Mouse (Mus musculus) spleen, adult 2 months (tissue): Measurements from ENCODE around the gene Hist2h4. TPM values are rescaled to one million over a fixed set of nuclear protein-coding genes. Genes with fewer than 3 reads are reported as not detected.

Experiments
- DNase-seq, 2 experiments: peaks; one replicate each; pipeline versions ENCODE4 v3.0.0 to v3.0.0-alpha.2; 2012 to 2021; ENCODE audit warnings: low spot score in 2 of 2, low read depth in 1 of 2
- H3K27ac ChIP-seq: fragments of 200-500 bp; 2 replicates; pipeline ENCODE4 v1.5.1; 2012; ENCODE audit warnings: low read length, inconsistent platforms; ENCODE audit not compliant: insufficient read depth
- H3K27me3 ChIP-seq: fragments of 200-500 bp; 2 replicates; pipeline ENCODE4 v1.6.1; 2012; ENCODE audit warnings: mild to moderate bottlenecking, moderate library complexity, low read length, inconsistent platforms; ENCODE audit not compliant: control insufficient read depth, insufficient read depth
- H3K36me3 ChIP-seq: fragments of 200-500 bp; 2 replicates; pipeline ENCODE4 v1.6.1; 2012; ENCODE audit warnings: mild to moderate bottlenecking, low read length, inconsistent platforms; ENCODE audit not compliant: control insufficient read depth, insufficient read depth
- H3K4me1 ChIP-seq: fragments of 200-500 bp; 2 replicates; pipeline ENCODE4 v1.6.1; 2011; ENCODE audit warnings: inconsistent platforms; ENCODE audit not compliant: control insufficient read depth, insufficient read depth, insufficient read length
- H3K4me3 ChIP-seq: fragments of 200-500 bp; 2 replicates; pipeline ENCODE4 v1.5.1; 2011; ENCODE audit warnings: mild to moderate bottlenecking, inconsistent platforms; ENCODE audit not compliant: insufficient read depth, insufficient read length; ENCODE audit errors: extremely low read depth
- CTCF ChIP-seq: fragments of 200-500 bp; IDR thresholded peaks from 2 replicates; pipeline ENCODE4 v1.5.1; 2011; ENCODE audit warnings: mild to moderate bottlenecking, inconsistent platforms; ENCODE audit not compliant: insufficient read depth, insufficient read length, insufficient replicate concordance; ENCODE audit errors: extremely low read depth
- POLR2A ChIP-seq: fragments of 200-500 bp; IDR thresholded peaks from 2 replicates; pipeline ENCODE4 v1.6.1; 2011; ENCODE audit warnings: low read depth, low read length, inconsistent platforms
- WGBS: fragments of 180-500 bp; shearing (Covaris S2); methylation state at CpG from one replicate; pipeline ENCODE4 v1.1.7; 2018; 5-methylcytosine and 5-hydroxymethylcytosine counted together
- polyA plus RNA-seq: library from polyadenylated mRNA; depleted of rRNA; stranded (reverse); fragments of >200 nt; gene quantifications from 2 replicates; pipeline ENCODE4 v1.2.3, GENCODE M21; 2012; rRNA removed

Hist2h4 gene
- 9.3 and 15.4 TPM in 2 replicates for polyA plus RNA-seq

DNA sequence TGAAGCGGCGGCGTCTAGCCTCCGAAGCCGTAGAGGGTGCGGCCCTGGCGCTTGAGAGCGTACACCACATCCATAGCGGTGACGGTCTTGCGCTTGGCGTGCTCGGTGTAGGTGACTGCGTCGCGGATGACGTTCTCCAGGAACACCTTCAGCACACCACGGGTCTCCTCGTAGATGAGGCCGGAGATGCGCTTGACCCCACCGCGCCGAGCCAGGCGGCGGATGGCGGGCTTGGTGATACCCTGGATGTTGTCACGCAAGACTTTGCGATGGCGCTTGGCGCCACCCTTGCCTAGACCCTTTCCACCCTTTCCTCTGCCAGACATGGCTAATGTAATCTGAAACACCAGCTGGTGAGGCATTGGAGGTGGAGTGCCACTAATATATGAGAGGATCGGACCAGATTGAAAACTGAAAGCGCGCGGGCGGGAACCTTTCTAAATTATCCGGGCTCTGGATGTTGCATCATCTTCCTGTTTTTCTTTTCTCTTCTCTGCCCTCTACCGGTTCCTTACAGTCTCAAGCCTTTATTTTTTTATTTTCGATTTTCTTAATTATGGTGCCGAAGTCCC, at the start of gene Hist2h4:
Gene Hist2h4 (minus strand): TSS at position 333 of the 572 bp plus-strand sequence.
- no peaks in the 10 kb centered on the region for H3K27me3 ChIP-seq
- H3K36me3 ChIP-seq, result no peaks in the 10 kb centered on the region
- TF ChIP-seq CTCF (no peak), POLR2A (peak; percentile 100)
- H3K4me1 ChIP-seq, result peaks cover 6% of the 10 kb centered on the region; the same call in 1 of the 2 replicates
- DNase-seq, result peak; percentile 89 to 92
- WGBS, result 1% methylated on average over 40 of the region's 40 CpGs
- H3K4me3 ChIP-seq, result peak within 1 kb of the TSS; percentile 76
- H3K27ac ChIP-seq, result peak within 1 kb of the TSS; percentile 100

- H3K36me3 ChIP-seq, result no peaks in the 10 kb centered on the region
- TF ChIP-seq CTCF (no peak), POLR2A (no peak)
- H3K4me1 ChIP-seq, result no peaks in the 10 kb centered on the region
- no peaks in the 10 kb centered on the region for H3K27me3 ChIP-seq
- H3K4me3 ChIP-seq, result no peak overlapping the region
- H3K27ac ChIP-seq, result 0 out of 2 replicates have a peak overlapping the region, but pooled peaks have one; percentile 27
- 68% methylated on average over 8 of the region's 8 CpGs for WGBS
- DNase-seq, result no peak
Measured at GRCm38 (mm10) chr3:96312341-96313098, 49.4 kb upstream of the Hist2h4 start.

DNA sequence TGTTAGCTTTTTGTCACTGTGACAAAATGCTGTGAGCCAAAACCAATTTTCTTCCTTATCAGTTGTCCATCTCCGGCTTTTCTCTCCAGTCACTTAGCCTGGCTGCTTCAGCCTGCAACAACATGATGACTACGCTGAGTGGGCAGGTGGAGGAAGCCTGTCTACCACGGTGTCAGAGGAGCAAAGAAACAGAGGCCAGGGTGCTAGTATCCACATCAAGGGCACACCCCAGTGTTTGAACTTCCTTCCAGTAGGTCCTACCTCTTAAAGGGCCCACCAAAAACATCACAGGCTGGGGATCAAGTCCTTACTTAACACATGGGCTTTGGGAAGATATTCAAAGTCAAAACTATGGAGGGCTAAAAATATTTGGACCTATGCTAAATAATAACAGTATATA, 46.3 kb upstream of the Hist2h4 start:
- H3K36me3 ChIP-seq, result no peaks in the 10 kb centered on the region
- no peak for DNase-seq
- no peaks in the 10 kb centered on the region for H3K4me1 ChIP-seq
- H3K27ac ChIP-seq, result no peak overlapping the region
- H3K27me3 ChIP-seq, result no peaks in the 10 kb centered on the region
- no peak overlapping the region for H3K4me3 ChIP-seq
- no peak for TF ChIP-seq POLR2A
- no peak for TF ChIP-seq CTCF
- WGBS, result 46% methylated on average over 3 of the region's 3 CpGs

GRCm38 (mm10) chr3:96306506-96306905, 43.4 kb upstream of the Hist2h4 start:
- Histone ChIP-seq H3K4me3 (no peak overlapping the region), H3K4me1 (peaks cover 4% of the 10 kb centered on the region; the same call in 1 of the 2 replicates), H3K27ac (no peak overlapping the region), H3K27me3 (no peaks in the 10 kb centered on the region), H3K36me3 (no peaks in the 10 kb centered on the region)
- TF ChIP-seq POLR2A (no peak), CTCF (no peak)
- DNase-seq, result no peak
- WGBS, result 21% methylated on average over 9 of the region's 9 CpGs

- 89% methylated on average over 5 of the region's 5 CpGs for whole genome bisulfite sequencing
- H3K4me3 ChIP-seq, result no peak overlapping the region
- no peaks in the 10 kb centered on the region for H3K27me3 ChIP-seq
- H3K36me3 ChIP-seq, result no peaks in the 10 kb centered on the region
- peaks cover 4% of the 10 kb centered on the region; the same call in 1 of the 2 replicates for H3K4me1 ChIP-seq
- DNase-seq, result no peak
- TF ChIP-seq POLR2A, result no peak
- no peak overlapping the region for H3K27ac ChIP-seq
Measured at GRCm38 (mm10) chr3:96302076-96302475, 39.0 kb upstream of the Hist2h4 start.

GRCm38 (mm10) chr3:96300706-96301529, 37.8 kb upstream of the Hist2h4 start:
- H3K27ac ChIP-seq, result peak overlapping the region; percentile 45; the same call in 1 of the 2 replicates
- peaks cover 4% of the 10 kb centered on the region; the same call in 1 of the 2 replicates for H3K4me1 ChIP-seq
- WGBS, result 34% methylated on average over 26 of the region's 26 CpGs
- H3K36me3 ChIP-seq, result no peaks in the 10 kb centered on the region
- H3K27me3 ChIP-seq, result no peaks in the 10 kb centered on the region
- TF ChIP-seq CTCF (no peak), POLR2A (no peak)
- DNase-seq, result no peak
- H3K4me3 ChIP-seq, result peak overlapping the region; percentile 50

DNA sequence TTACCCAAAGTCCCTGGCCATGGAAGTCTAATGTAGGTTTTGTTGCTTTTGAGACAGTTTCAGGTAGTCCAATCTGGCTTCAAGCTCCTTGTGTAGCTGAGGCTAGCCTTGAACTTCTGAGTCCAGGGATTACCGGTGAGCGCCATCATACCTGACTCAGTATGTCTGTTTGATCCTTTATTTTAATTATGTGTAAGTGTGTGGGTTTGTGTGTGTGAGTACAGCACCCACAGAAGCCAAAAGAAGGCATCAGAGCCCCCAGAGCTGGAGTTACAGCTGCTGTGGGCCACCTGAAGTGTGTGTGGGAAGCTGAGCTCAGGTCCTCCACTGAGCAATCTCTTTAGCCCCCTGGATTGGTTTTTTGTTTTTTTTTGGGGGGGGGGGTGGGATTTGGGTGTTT, 36.5 kb upstream of the Hist2h4 start:
- no peak for DNase-seq
- H3K27me3 ChIP-seq, result no peaks in the 10 kb centered on the region
- 96% methylated on average over 2 of the region's 2 CpGs for WGBS
- H3K27ac ChIP-seq, result no peak overlapping the region
- H3K36me3 ChIP-seq, result no peaks in the 10 kb centered on the region
- TF ChIP-seq POLR2A, result no peak
- TF ChIP-seq CTCF, result no peak
- H3K4me1 ChIP-seq, result peaks cover 4% of the 10 kb centered on the region; the same call in 1 of the 2 replicates
- H3K4me3 ChIP-seq, result no peak overlapping the region
